Mouse (Mus musculus) heart, adult 2 months (tissue): ENCODE results near the gene Aknad1.

Experiments
- CTCF ChIP-seq: fragments of 200-600 bp; IDR thresholded peaks from 2 replicates; pipeline ENCODE4 v1.8.1; 2022; ENCODE audit warnings: antibody characterized with exemption, mild to moderate bottlenecking, moderate library complexity
- EP300 ChIP-seq: fragments of 200-500 bp; IDR thresholded peaks from 2 replicates; pipeline ENCODE4 v1.6.1; 2011; ENCODE audit warnings: low read depth, low read length, control low read depth; ENCODE audit not compliant: insufficient read depth
- POLR2A ChIP-seq: fragments of 200-500 bp; IDR thresholded peaks from 2 replicates; pipeline ENCODE4 v1.6.1; 2011; ENCODE audit warnings: mild to moderate bottlenecking, low read depth, low read length, control low read depth; ENCODE audit not compliant: insufficient read depth

GRCm38 (mm10) chr3:108739045-108739708, at the start of gene Aknad1:
- no peak for TF ChIP-seq CTCF
- no peak for TF ChIP-seq POLR2A
- TF ChIP-seq EP300 = no peak
